Mouse (Mus musculus): ENCODE results near the gene Chdh. TPM values are rescaled to one million over a fixed set of nuclear protein-coding genes. Genes with fewer than 3 reads are reported as not detected.

Gene Chdh
- total RNA-seq (2021): under 1 TPM; 0.35 to 0.41 TPM
- long read RNA-seq, experiment 1: 0 reads
- long read RNA-seq, experiment 2: 0 reads

DNA sequence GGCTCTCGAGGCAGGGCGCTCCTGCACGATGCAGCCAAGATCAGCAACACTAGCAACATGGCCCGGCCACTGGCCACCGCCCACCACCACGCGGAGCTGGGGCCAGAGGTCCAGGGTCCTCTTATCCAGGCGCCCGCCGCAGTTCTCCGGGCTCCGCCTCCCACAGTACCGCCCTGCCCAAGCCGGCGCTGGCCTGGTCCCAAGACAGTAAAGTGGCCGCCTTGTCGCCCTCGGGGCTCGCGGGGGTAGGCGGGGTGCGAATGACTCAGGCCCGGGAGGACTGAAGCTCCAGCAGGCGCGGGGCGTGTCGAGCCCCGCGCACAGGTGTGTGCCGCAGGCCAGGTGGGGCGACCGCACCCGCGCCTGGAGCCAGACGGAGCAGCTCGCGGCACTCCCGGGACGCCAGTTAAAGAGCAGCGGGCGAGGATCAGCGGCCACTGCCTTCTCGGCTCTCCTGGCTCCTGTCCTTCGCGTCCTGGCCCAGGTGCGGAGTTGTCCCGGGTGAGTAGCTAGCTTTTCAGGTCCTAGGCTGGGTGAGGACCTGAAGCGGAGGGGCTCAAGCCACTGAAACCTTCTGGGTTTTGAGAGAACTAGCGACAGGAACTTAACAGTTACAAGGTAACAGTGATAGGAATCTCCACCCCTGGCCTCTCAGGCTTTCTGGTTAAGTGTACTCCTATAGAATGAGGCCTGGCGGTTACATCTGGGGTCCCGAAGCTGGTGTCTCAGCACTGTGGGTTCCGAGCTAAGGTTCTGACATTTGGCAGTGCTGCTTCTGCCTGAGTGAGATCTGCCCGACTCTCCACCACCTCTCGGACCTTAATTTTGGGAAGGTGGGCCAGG is at the start of gene Chdh, which contains the start of gene Il17rb:
Chdh (plus strand) TSS at position 291 of the 843 bp plus-strand sequence.
Il17rb (minus strand) TSS at position 164 of the 843 bp plus-strand sequence.
- DNase-seq: peak; percentile 66

DNA sequence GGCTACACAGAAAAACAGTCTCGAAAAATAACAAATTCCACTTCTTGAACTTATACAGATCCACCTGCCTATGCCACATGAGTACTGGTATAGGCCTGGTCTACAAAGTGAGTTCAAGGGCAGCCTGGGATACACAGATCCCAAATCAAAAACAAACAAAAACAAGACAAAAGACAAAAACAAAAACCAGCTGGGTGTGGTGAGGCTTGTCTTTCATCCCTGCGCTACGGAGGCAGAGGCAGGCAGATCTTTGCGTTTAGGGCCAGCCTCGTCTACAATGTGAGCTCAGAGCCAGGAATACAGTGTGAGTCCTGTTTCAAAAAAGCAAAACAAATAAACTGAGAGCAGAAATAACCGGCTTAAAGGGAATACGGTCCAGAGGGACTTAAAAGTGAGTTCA is 41.2 kb upstream of the Chdh start:
- no peak for DNase-seq

DNA sequence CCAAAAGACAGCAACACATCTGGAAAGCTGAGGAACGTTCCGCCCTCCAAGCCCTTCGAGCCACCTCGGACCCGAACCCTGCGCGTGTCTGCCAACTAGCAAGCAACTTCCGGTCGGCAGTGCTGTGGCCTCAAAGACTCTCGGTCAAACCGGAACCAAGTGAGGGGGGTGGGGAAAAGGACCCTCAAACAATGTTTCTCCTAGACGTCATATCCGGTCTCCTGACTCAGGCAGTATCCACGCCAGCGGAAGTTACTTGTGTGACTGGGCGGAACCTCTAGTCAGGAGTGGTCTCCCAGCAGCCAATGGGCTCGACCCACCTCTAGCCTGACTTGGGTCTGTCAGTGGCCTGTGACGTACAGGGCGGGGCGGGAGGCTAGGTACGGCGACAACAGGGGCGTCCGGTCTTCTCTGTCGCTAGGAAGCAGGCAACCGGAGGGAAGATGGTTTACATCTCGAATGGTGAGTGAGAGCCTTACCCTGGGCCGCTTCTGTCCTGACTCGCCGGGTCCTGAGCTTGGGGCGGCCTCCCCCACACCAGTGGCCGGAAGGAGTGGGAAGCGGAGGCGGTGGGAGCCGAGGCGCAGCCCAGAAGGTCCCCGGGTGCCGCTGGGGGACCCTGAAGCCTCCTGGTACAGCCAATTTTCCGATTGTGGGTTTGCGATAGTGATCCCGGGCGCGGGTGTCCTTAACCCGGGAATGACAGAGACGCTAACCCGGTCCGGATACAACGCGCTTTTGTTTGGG is 40.6 kb upstream of the Chdh start, which contains the start of gene Selenok:
Selenok (plus strand) TSS at position 234 of the 747 bp plus-strand sequence.
- DNase-seq: peak; percentile 85

GRCm38 (mm10) chr14:29971446-29971845 is 37.4 kb upstream of the Chdh start:
- DNase-seq: no peak

GRCm38 (mm10) chr14:29971993-29972392 is 36.8 kb upstream of the Chdh start:
- no peak for DNase-seq

DNA sequence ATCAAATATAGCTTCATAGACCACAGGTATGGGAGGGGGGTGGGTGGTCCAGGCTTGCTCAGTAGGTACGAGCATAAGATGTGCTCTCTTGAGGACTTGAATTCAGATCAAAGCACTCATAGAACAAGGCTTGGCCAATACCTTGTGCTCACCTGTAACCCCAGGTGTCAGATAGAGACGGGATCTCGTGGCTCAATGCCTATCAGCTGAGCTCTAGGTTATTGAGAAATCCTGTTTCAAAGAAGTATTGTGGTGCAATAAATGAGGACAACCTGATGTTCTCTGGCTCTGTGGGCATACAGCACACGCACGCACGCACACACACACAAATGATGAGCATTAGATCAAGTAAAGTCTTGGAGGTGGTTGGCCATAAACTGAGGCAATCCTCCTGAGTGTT is 31.9 kb upstream of the Chdh start:
- DNase-seq: no peak

- DNase-seq: peak; percentile 95
Observed at GRCm38 (mm10) chr14:29978254-29979204, 30.3 kb upstream of the Chdh start, which contains the start of gene Actr8. Gene Actr8, plus strand, starts transcription at chr14:29978337.

GRCm38 (mm10) chr14:29980447-29981205 is 28.2 kb upstream of the Chdh start:
- no peak for DNase-seq

- no peak for DNase-seq
Observed at GRCm38 (mm10) chr14:29986096-29986495, 22.7 kb upstream of the Chdh start.

GRCm38 (mm10) chr14:29987276-29987675 is 21.5 kb upstream of the Chdh start:
- no peak for DNase-seq

- DNase-seq: no peak
Observed at GRCm38 (mm10) chr14:29987739-29988138, 21.1 kb upstream of the Chdh start.

GRCm38 (mm10) chr14:29988337-29988736 is 20.5 kb upstream of the Chdh start:
- no peak for DNase-seq

DNA sequence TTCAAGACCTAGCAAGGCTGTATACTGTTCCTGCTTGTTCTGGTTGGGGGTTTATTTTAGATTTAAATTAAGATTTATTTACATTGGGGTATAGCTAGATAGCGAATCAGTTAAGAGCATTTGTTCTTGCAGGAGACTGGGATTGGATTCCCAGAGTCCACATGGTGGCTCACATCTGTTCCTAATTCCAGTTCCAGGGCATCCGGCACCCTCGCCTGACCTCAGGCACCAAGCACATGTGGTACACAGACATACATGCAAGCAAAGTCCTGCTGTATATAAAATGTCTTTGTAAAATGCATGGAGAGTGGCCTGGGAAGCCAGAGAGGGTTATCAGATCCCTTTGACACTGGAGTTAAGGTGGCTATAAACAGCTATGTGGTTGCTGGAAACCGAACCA is 13.8 kb upstream of the Chdh start:
- no peak for DNase-seq

DNA sequence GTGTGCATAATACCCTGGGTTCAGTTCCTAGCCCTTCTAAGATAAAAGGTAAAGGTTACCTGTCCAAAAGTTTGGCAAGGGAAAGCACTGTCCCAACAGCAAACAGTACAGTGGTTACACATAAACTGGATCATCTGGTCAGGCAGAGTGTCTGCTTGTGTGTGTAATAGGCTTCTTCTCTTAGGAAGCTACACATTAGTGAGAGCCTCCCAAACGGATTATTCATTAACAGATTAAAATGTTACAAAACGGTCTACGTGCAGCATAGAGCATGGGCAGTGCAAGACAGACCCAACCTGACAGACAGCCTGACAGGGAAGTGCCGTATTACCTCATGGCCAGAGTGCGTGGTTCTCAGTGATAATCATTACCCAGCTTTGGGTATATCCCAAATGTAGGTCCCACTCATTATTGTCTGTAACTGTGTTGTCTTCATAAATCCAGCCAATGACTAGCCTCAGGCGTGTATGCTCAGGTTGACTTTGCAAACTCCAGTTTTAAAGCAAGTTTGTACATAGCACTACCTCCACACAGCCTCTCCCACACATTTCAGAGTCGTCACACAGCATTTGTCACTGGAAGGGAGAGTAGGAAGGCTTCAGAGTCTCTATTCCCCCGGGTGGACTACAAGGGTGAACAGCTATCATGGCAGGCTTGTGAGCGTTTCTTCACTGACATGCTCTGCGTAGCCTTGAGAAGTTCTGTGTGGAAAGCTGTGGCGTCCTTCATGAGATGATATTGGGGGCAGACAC is 12.6 kb upstream of the Chdh start:
- no peak for DNase-seq

DNA sequence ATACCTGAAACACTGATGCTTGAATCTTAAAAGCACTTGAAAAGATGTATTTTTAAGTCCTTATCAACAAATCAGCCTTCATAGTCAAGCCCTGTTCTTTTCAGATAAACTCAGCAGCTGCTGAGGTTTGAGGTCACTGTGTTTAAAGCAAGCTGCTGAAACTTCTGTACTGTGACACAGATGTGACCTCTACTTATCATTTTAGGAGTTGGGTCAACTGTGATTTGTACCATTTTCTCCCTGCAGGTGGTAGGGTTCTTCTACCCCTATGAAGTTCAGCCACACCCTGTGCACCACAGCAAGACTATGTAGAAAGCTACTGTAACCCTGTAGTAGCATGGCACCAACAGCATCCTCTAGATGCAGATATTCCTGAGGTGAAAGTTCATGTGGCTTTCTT is 11.5 kb upstream of the Chdh start:
- no peak for DNase-seq

- no peak for DNase-seq
Observed at GRCm38 (mm10) chr14:29998747-29999474, 9.9 kb upstream of the Chdh start.

DNA sequence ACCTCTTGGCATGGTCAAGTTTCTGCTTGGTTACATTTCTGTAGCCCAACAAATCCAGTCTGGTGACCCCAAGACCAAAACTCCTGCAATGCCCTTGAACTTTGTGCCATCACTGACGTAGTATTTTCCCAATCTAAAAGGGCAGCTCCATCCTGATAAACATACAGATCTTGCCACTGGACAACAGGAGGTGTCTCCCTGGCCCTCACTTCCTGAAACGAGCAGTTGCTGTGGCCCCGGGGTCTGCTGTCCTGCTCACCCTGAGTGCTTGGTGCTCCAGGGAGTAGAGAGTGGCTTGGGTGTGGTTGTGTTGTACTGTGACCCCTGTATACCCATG is 9.4 kb upstream of the Chdh start:
- DNase-seq: no peak

DNA sequence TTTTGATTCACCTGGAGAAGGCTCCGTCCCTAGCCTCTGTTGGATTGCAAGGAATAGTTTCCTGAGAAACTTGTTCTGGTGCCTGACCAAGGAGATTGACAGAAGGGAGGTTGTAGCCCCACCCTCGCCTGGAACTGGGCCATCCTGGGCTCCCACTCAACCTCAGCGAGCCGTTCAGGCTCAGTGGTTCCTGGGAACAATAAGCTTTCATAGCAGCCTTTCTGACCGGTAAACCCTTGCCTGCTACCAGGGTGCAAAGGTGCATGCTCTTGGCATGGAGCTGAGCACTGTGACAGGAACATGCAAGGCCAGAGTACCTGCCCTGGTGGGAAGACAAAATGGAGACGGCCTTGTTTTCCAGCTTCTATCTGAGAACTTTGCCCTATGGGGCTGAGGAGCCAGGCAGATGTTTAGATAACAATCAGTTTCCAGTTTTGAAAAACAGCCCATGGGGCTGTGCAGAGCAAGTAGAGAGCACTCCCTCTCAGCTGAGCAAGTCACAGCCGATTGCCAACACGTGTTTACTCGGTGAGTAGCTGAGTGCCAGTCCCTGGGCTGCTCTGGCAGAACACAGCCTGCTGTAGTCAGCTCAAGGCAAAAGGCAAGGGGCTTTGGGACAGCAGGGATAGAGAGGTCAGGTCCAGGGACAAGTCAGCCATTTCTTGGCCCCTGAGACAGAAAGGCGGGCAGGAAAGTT is 1.2 kb downstream of the Chdh start:
- DNase-seq: peak; percentile 73

- DNase-seq: no peak
Observed at GRCm38 (mm10) chr14:30011886-30012560, 3.2 kb downstream of the Chdh start.

Data from gastrocnemius, postnatal 10 days (tissue).